Mouse (Mus musculus) layer of hippocampus, adult 18-20 months (tissue): ENCODE results near the gene Kank1. TPM values are rescaled to one million over a fixed set of nuclear protein-coding genes. Genes with fewer than 3 reads are reported as not detected.

Experiments used
- DNase-seq, 2 experiments: peaks; one replicate each; pipeline ENCODE4 v3.0.0; 2022; ENCODE audit warnings: low spot score in 2 of 2
- total RNA-seq, 2 experiments: library from RNA; stranded (reverse); gene quantifications; 2 replicates each; pipeline ENCODE4 v1.2.3; 2021

Kank1 gene
- total RNA-seq, 2 experiments from 2014 or later = 17.8 to 20.1 TPM

DNA sequence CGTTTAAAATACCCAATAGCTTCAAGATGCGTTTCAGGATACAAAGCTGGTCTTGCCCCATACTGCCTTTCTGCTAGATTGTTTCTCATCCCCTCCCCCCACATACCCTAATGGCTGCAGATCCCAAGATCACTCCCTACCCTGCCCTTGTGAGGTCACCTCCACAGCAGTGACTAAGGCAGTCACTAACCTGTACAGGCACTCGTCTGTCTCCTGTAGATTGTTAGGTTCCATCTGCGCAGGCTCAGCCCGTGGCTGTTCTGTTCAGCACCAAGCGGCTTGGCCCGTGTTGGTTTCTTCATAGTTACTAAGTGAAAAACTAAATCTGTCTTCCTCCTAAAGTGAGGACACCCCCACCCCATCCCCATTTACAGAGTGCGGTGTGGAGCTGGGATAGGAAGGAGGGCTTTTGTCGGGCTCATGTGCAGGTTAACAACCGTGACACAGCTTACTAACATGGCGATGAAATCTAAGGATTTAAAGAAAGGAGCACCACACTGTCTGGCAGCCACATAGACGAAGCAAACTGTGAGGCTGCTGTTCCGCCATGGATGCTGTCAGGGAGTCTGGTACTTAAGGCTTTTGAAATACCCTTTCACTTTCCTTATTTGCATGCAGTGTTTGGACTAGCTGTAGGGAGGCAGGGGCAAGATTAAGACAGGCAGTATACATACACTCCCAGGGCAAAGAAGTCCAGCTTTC lies 163.6 kb downstream of the Kank1 start:
- DNase-seq = no peak

- DNase-seq = no peak
These were observed 164.7 kb downstream of the Kank1 start for GRCm38 (mm10) chr19:25401521-25401920.

DNA sequence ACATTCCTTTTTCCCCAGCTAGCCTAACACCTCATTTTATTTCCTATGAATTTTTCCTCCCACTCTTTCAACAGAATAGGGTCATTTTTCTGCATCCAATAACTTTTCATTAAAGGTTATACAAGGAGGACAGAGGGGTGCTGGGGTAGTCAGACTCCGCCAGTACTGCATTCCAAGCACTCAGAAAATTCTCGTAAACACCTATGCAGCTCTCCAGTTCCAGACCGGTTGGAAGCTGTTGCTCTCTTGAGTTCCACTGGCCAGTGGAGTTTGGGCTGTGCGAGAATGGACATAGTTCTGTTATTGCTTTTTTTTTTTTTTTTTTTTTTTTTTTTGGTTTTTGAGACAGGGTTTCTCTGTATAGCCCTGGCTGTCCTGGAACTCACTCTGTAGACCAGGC lies 167.4 kb downstream of the Kank1 start:
- DNase-seq = no peak

DNA sequence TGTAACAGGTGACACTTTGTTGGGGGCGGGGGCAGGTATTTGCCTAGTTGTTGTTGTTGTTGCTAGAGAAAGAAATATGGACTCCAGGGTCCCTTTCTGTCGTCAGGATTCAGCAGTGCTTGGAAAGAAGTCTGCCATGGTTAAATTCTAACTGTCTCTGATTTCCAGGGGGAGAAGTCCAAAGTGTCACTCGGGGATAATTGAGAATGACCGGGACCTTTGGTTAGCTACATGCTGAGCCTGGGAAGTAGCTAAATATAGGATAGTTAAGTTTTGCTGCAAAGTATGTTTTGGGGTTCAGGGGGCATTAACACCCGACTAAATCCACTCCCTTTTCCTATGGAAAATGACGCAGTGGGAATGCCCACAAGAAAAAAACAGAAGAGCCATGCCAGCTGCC lies 169.2 kb downstream of the Kank1 start:
- DNase-seq = no peak

DNA sequence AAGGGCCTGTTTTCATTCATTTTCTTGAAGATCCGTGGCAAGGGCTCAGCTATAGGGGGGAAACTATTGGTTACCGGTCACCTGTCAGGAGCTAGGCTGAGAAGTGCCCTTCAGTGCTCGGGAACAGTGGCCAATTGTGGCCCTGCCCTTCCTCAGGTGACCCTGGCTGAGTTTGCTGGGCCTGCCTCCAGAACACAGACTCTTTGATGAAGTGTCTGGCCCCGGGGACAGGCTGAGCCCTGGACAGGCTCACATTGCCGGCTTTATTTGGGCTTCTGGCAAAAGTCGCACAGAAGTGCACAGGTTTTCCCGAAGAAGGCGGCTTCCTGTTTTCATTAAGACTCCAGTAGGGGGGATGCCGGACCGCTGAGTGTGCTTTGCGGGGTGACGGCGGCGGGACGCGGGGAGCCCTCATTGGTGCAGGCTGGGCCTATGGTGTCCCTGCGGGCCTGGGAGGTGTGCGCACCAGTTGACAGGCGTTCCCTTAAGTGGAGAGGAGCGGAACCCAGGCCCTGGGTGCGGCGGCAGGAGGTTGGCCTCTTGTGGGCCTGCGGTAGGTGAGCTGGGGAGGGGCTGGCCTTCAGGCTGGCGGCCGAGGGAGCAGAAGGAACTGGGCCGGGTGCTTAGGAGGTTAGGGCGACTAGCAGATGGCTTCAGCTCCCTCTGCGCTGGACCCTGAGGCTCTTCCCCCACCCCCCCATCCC lies 169.9 kb downstream of the Kank1 start:
- peak in 1 of 2 experiments; percentile 39 for DNase-seq

GRCm38 (mm10) chr19:25407185-25407886 lies 170.6 kb downstream of the Kank1 start:
- no peak for DNase-seq

DNA sequence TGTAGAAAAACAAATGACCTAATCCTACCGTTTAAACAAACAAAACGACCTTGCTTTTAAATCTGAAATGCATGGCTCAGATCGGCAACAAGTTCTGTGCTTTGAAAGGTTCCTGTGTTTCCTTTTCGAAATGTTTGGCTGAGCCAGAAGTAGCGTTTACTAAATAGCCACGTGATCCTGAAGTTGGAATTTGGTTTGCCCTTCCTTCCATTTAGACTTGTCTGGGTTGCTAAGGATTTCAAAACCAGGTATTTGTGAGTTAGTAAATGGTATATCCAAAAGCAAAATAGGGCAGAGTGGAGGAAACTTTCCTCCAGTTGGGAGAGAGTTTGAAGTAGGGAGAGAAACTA lies 171.1 kb downstream of the Kank1 start:
- no peak for DNase-seq

DNA sequence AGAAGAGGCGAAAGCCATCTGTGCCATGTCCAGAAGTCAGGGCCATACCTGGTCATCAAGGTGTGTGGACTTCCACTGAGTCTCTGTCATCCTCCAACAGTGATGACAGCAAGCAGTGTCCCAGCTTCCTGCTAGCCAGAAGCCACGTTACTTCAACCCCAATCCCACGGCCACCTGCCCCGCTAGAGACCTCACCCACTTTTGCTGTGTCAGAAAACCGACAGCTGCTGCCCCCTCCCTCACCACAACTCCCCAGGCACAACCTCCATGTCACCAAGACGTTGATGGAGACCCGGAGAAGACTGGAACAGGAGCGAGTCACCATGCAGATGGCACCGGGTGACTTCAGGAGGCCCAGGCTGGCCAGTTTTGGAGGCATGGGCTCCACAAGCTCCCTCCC lies 172.5 kb downstream of the Kank1 start:
- no peak for DNase-seq

DNA sequence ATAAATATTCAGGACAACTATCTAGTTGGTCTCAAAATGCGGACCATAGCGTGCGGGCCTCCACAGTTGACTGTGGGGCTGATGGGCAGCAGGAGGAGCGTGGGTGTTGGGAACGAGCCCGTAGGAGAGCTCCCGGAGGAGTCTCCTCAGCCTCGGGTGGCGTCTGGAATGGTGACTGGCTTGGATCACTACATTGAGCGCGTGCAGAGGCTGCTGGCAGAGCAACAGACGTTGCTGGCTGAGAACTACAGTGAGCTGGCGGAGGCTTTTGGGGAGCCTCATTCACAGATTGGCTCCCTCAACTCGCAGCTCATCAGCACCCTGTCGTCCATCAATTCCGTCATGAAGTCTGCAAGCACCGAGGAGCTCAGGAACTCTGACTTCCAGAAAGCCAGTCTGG lies 174.6 kb downstream of the Kank1 start:
- DNase-seq = peak in 1 of 2 experiments; percentile 22

DNA sequence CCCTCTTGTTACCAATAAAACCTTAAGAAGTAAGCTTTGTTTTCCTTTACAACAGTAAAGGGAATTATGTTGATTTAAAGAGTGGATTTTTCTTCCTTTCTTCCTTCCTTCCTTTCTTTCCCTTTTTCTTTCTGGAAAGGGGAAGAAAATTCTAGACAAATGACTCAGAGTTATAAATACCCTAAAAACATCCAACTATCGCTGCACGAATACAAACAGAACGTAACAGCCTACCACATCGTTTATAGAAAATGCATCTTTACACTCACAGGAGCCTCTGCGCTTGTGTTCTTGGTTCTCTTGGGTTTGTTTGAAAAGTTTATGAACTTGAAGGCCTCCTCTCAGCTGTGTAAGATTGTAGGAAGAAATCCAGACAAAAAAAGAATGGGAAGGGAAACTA lies 178.7 kb downstream of the Kank1 start:
- no peak for DNase-seq

- no peak for DNase-seq
These were observed 180.9 kb downstream of the Kank1 start for GRCm38 (mm10) chr19:25417671-25418070.

GRCm38 (mm10) chr19:25419983-25420382 lies 183.2 kb downstream of the Kank1 start:
- no peak for DNase-seq

DNA sequence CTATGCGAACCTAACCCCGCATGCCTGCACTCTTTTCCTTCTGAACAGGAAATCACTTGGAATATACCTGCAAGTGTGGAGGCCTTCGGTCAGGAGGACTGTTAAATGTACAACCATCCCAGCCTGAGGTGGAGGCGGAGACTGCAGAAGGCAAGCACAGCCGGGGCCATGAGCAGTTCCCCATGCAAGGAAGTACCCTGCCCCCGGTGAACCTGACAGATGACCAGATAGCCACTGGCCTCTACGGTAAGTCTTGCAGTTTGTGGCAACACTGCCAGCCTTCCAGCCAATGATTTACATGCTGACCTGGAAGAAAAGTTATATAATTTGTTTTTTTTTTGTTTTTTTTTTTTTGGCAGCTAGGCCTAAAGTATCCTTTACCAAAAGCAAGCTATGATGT lies 185.3 kb downstream of the Kank1 start:
- no peak for DNase-seq

DNA sequence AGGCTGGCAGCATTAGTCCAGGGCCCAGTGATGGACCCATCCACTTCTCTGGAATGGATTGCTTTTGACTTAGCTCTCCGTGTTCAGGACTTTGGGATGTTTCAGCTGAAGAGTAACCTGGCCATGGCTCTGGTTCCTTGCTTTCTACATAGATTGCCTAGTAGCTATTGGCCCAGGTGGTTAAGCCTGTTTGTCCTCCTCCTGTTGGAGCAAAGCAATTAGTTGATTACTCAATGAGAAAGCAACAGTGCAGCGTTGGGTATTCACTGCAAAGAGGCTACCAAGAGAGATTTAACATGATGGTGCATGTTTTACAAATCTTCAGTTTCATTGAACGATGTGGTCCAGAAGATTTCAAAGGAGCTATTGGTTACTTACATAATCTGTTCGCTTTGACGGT lies 186.6 kb downstream of the Kank1 start:
- no peak for DNase-seq

GRCm38 (mm10) chr19:25426431-25426830 lies 189.7 kb downstream of the Kank1 start:
- no peak for DNase-seq

DNA sequence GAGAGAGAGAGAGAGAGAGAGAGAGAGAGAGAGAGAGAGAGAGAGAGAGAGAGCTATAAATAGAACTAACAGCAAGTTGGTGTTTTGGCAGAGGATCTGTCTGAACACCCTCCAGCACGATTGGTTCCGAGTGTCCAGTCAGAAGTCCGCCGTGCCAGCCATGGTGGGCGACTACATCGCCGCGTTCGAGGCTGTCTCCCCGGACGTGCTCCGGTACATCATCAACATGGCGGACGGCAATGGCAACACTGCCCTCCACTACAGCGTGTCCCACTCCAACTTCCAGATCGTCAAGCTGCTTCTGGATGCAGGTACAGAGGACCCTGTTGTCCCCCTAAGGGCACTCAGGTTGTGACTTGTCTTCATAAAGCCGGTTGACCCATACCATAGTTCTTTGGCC lies 191.1 kb downstream of the Kank1 start:
- DNase-seq = no peak

GRCm38 (mm10) chr19:25428338-25428962 lies 191.7 kb downstream of the Kank1 start:
- DNase-seq = no peak

DNA sequence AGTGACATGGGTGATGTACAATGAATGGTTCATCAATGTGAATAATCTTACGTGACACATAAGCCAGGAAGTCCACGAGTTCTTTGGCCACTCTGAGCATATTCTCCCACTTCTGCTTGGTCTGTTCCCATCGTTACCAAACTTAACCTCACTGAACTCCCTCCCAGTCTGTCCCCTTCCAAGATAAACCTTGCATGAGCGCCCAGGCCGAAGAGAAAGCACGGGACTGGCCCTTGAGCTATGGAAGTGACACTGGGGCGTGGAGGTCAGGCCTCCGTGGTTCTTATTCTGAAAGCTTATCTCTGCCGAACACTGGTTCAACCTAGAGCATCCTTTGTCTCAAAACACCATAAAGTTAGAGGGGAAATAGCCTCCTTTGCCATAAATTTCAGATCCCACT lies 194.7 kb downstream of the Kank1 start:
- no peak for DNase-seq

DNA sequence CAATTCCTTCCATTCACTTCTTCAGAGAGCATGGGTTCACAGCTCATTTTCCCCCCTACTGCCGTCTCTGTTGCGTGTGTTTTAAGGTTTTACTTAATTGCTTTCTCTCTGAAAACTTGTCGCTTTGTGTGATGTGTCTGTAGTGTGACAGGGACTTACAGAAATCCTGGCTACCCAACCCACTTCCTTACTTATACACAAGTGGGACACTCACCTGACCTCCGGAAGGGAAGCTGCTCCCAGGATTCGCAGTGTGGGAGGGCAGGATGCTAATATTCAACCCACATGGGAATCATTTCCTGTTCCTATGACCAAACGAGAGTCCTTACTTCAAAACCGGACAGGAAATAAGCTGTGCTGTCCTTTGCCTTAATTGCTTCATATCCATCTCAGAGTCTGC lies 195.1 kb downstream of the Kank1 start:
- DNase-seq = no peak

DNA sequence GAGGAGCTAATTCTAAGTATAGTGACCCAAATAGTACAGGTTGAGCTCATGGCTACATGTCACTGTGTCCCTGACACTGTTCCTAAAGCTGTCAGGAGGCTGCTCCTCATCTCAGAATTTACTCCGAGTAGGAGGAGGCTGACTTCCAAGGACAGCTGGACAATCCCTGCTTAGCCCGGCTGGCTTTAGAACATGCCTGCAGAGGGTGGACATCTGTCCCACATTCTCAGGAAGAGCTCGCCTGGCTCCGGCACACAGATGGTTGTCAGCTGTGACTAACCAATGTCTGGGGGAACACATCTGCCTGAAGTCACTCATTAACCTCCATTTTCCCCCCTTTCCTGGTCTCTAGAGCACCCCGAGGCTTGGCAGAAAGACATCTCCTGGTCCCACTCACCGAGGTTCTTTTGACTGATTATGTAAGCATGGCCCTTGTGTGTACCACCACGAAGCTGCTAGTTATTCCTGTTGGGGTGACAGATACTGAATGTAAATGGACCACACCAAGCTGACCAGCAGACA lies 196.5 kb downstream of the Kank1 start:
- no peak for DNase-seq

GRCm38 (mm10) chr19:25434345-25434744 lies 197.6 kb downstream of the Kank1 start:
- DNase-seq = no peak

- no peak for DNase-seq
These were observed 198.0 kb downstream of the Kank1 start for GRCm38 (mm10) chr19:25434795-25435194.
